Mouse (Mus musculus) hindbrain, embryonic 12.5 days (tissue): Measurements from ENCODE around the gene Tymp. TPM values are rescaled to one million over a fixed set of nuclear protein-coding genes. Genes with fewer than 3 reads are reported as not detected.

Experiments
- ATAC-seq: fragments of 200-750 bp; cut with Nextera tagmentation; 2 replicates; pipeline ENCODE4 v1.8.0; 2017; ENCODE audit warnings: moderate TSS enrichment; ENCODE audit not compliant: low FRiP score
- H3K27ac ChIP-seq: fragments of 300-500 bp; sonication (generic); 2 replicates; pipeline ENCODE4 v1.5.1; 2016; ENCODE audit warnings: mild to moderate bottlenecking
- H3K27me3 ChIP-seq: fragments of 300-500 bp; sonication (generic); 2 replicates; pipeline ENCODE4 v1.6.1; 2016; ENCODE audit warnings: mild to moderate bottlenecking
- H3K36me3 ChIP-seq: fragments of 300-500 bp; sonication (generic); 2 replicates; pipeline ENCODE4 v1.6.1; 2016; ENCODE audit warnings: mild to moderate bottlenecking
- H3K4me1 ChIP-seq: fragments of 300-500 bp; sonication (generic); 2 replicates; pipeline ENCODE4 v1.6.1; 2016
- H3K4me2 ChIP-seq: fragments of 300-500 bp; sonication (generic); replicated peaks from 2 replicates; pipeline ENCODE4 v1.6.1; 2016; ENCODE audit warnings: mild to moderate bottlenecking
- H3K4me3 ChIP-seq: fragments of 300-500 bp; sonication (generic); 2 replicates; pipeline ENCODE4 v1.5.1; 2016; ENCODE audit warnings: mild to moderate bottlenecking
- H3K9ac ChIP-seq: fragments of 300-500 bp; sonication (generic); 2 replicates; pipeline ENCODE4 v1.6.1; 2016; ENCODE audit warnings: mild to moderate bottlenecking, moderate library complexity
- H3K9me3 ChIP-seq: fragments of 300-500 bp; sonication (generic); replicated peaks from 2 replicates; pipeline ENCODE4 v1.6.1; 2016; ENCODE audit warnings: mild to moderate bottlenecking
- WGBS: fragments of 180-500 bp; shearing (Covaris S2); methylation state at CpG from one replicate; pipeline ENCODE4 v1.1.7; 2016; 5-methylcytosine and 5-hydroxymethylcytosine counted together
- polyA plus RNA-seq: library from polyadenylated mRNA; unstranded; fragments of >200 nt; fragmentation: Nextera tagmentation; extraction: Ambion mirVana; gene quantifications from 2 replicates; pipeline ENCODE4 v1.2.1, GENCODE M21; 2016

The Tymp gene
- 1.4 and 1.6 TPM in 2 replicates for polyA plus RNA-seq

DNA sequence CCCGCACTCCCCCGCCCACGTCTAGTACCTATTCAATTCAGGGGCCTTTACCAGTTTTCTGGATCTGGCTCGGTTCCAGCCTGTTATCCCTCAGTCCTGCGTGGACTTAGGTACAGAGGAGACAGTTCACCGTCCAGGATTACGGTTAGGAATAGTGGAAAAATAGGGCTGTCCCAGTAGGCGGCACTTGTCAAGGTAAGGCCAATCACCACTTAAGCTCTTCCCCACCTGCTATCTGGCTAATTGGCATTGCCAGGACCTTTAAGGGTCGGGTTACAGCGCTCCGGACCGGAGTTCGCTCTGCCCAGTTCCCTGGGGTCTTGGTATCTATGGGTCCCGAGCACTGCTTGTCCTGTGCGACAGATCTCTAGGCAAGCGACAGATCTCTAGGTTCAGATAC, at the start of gene Tymp:
Tymp (minus strand) TSS at position 83 of the 400 bp plus-strand sequence.
- no peak for ATAC-seq
- Histone ChIP-seq H3K9me3 (no peaks in the 10 kb centered on the region), H3K4me1 (peaks cover 31% of the 10 kb centered on the region), H3K27me3 (peaks cover 60% of the 10 kb centered on the region), H3K4me2 (no peak within 1 kb of the TSS), H3K4me3 (no peak within 1 kb of the TSS), H3K27ac (no peak within 1 kb of the TSS), H3K36me3 (peaks cover 10% of the 10 kb centered on the region), H3K9ac (no peak within 1 kb of the TSS)
- WGBS, result 20% methylated on average over 16 of the region's 16 CpGs

DNA sequence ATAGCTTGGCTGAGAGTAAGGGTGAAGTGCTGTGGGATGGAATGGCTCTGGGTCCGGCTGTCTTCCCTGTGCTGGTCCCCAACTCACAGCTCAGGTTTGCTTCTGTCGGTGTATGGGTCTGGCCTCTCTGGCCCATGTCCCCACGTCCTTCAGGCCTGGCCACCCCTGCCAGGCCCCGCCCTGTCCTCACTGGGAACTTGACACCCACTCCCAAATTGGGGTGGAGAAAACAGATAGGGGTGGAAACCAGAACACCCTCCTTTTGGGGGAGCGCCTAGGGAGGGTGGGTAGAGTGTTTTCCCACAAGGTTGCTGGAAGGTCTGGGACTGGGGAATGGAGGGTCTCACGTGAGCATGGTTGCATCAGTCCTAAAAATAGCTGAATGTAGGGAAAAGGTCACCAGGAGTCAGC, 48.9 kb upstream of the Tymp start, which contains the start of gene Cpt1b:
Cpt1b (minus strand) TSS at position 153 of the 411 bp plus-strand sequence.
- Histone ChIP-seq H3K36me3 (peaks cover 42% of the 10 kb centered on the region), H3K27ac (no peak within 1 kb of the TSS), H3K9me3 (no peaks in the 10 kb centered on the region), H3K4me1 (peaks cover 20% of the 10 kb centered on the region), H3K27me3 (no peaks in the 10 kb centered on the region), H3K4me3 (no peak within 1 kb of the TSS), H3K4me2 (0 out of 2 replicates have a peak within 1 kb of the TSS, but pooled peaks have one; percentile 6), H3K9ac (no peak within 1 kb of the TSS)
- ATAC-seq, result no peak
- 19% methylated on average over 6 of the region's 6 CpGs for WGBS

DNA sequence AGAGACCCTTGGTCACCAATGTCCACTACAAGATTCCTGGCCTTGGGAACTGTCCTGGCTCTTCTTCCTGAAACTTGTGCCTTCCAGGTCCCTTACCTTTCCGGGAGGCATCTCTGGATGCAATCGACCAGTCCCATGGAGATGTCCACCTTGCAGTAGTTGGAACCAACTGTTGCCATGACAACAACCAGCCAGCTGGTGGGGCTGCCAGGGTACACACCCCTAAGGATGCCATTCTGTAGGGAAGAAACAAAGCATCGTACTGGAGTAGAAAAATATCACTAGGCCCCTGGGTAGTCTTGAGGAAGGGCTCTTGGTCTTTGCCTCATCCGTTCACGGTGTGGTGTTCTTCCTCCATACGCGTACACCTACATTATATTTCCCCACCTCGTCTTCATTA, 47.8 kb upstream of the Tymp start:
- Histone ChIP-seq H3K4me1 (peaks cover 16% of the 10 kb centered on the region), H3K9ac (no peak overlapping the region), H3K9me3 (no peaks in the 10 kb centered on the region), H3K36me3 (peaks cover 52% of the 10 kb centered on the region), H3K27ac (no peak overlapping the region), H3K27me3 (no peaks in the 10 kb centered on the region), H3K4me2 (no peak overlapping the region), H3K4me3 (no peak overlapping the region)
- 84% methylated on average over 8 of the region's 8 CpGs for WGBS
- ATAC-seq, result no peak

GRCm38 (mm10) chr15:89421938-89422337, 45.1 kb upstream of the Tymp start:
- Histone ChIP-seq H3K9me3 (no peaks in the 10 kb centered on the region), H3K27ac (no peak overlapping the region), H3K4me3 (no peak overlapping the region), H3K4me2 (no peak overlapping the region), H3K27me3 (no peaks in the 10 kb centered on the region), H3K36me3 (peaks cover 68% of the 10 kb centered on the region), H3K4me1 (peaks cover 7% of the 10 kb centered on the region), H3K9ac (no peak overlapping the region)
- 94% methylated on average over 9 of the region's 9 CpGs for WGBS
- ATAC-seq, result no peak

GRCm38 (mm10) chr15:89415282-89415681, 38.4 kb upstream of the Tymp start:
- H3K4me1 ChIP-seq, result no peaks in the 10 kb centered on the region
- WGBS, result 88% methylated on average over 8 of the region's 8 CpGs
- no peaks in the 10 kb centered on the region for H3K9me3 ChIP-seq
- no peaks in the 10 kb centered on the region for H3K27me3 ChIP-seq
- no peak for ATAC-seq
- no peak overlapping the region for H3K4me3 ChIP-seq
- H3K4me2 ChIP-seq, result no peak overlapping the region
- H3K36me3 ChIP-seq, result peaks cover 35% of the 10 kb centered on the region
- H3K9ac ChIP-seq, result no peak overlapping the region
- no peak overlapping the region for H3K27ac ChIP-seq

- Histone ChIP-seq H3K4me1 (no peaks in the 10 kb centered on the region), H3K4me3 (no peak within 1 kb of the TSS), H3K9ac (no peak within 1 kb of the TSS), H3K27ac (no peak within 1 kb of the TSS), H3K9me3 (peaks cover 14% of the 10 kb centered on the region; the same call in 1 of the 2 replicates), H3K36me3 (no peaks in the 10 kb centered on the region), H3K4me2 (no peak within 1 kb of the TSS), H3K27me3 (no peaks in the 10 kb centered on the region)
- WGBS, result 85% methylated on average over 24 of the region's 24 CpGs
- ATAC-seq, result no peak
Measured at GRCm38 (mm10) chr15:89410118-89410517, 33.3 kb upstream of the Tymp start, which contains the start of gene Syce3. Syce3 (minus strand) TSS chr15:89410503.

DNA sequence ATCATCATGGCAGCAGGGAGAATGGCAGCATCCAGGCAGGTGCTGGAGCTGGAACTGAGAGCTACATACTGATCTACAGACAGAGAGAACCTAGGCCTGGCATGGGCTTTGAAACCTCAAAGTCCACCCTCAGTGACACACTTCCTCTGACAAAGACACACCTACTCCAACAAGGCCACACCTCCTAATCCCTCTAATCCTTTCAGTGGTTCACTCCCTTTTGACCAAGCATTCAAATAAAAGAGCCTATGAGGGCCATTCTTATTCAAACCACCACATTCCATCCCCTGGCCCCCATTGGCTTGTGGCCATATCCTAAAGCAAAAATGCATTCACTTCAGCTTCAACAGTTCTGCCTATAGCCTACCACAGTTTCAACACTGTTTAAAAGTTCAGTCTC, 29.9 kb upstream of the Tymp start:
- Histone ChIP-seq H3K27ac (no peak overlapping the region), H3K36me3 (no peaks in the 10 kb centered on the region), H3K27me3 (no peaks in the 10 kb centered on the region), H3K4me2 (no peak overlapping the region), H3K4me1 (no peaks in the 10 kb centered on the region), H3K9me3 (peaks cover 14% of the 10 kb centered on the region; the same call in 1 of the 2 replicates), H3K4me3 (no peak overlapping the region), H3K9ac (no peak overlapping the region)
- ATAC-seq, result no peak

DNA sequence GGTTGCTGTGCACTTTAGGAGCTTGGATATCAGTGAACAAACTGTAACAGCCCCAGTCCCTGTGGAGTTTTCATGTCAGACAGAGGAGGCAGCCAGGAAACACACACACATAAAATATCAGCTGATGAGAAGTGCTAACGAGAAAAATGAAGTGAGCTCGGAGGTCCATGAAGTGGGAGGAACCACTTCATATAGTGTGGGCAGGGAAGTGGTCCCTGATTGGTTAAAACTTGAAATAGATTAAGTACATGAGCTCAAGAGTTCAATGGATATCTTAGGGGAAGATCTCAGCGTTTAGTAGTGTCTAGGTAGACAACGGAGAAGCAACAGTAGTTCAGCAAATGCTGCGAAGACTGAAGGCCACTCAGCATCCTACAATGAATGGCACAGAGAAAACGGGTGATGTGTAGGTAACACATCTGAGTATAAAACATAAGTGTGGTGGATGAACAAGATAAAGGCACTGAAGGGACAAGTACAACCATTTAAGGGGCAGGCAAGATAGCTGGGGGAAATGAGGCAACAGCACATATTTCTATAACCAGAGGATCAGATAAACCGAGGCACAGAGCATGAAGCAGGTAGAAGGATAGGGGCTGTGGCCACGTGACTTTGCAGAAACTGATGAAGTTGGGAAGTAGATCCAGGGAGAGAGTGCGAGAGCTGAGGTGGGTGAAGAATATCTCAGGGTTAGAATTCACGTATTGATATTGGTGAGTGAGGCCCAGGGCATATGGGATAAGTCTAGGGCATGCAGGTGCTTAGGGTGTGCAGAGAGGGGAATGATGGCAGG, 28.2 kb upstream of the Tymp start:
- H3K4me2 ChIP-seq, result no peak overlapping the region
- no peak for ATAC-seq
- no peak overlapping the region for H3K4me3 ChIP-seq
- no peaks in the 10 kb centered on the region for H3K4me1 ChIP-seq
- no peak overlapping the region for H3K27ac ChIP-seq
- no peaks in the 10 kb centered on the region for H3K27me3 ChIP-seq
- no peaks in the 10 kb centered on the region for H3K36me3 ChIP-seq
- H3K9ac ChIP-seq, result no peak overlapping the region
- WGBS, result 84% methylated on average over 10 of the region's 10 CpGs
- H3K9me3 ChIP-seq, result peaks cover 14% of the 10 kb centered on the region; the same call in 1 of the 2 replicates

DNA sequence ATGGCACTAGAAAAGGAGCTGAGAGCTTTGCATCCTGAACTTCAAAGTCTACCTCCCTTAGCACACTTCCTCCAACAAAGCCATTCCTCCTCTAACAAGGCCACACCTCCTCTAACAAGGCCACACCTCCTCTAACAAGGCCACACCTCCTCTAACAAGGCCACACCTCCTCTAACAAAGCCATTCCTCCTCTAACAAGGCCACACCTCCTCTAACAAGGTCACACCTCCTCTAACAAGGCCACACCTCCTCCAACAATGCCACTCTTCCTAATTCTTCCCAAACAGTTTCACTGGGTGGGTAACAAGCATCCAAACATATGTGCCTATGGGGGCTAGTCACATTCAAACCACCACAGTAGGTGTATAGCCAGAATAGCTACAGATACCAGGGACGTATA, 25.6 kb upstream of the Tymp start:
- Histone ChIP-seq H3K4me3 (no peak overlapping the region), H3K36me3 (no peaks in the 10 kb centered on the region), H3K27me3 (no peaks in the 10 kb centered on the region), H3K4me1 (no peaks in the 10 kb centered on the region), H3K9me3 (no peaks in the 10 kb centered on the region), H3K4me2 (no peak overlapping the region), H3K9ac (no peak overlapping the region), H3K27ac (no peak overlapping the region)
- 79% methylated on average over 1 of the region's 1 CpGs for WGBS
- no peak for ATAC-seq

DNA sequence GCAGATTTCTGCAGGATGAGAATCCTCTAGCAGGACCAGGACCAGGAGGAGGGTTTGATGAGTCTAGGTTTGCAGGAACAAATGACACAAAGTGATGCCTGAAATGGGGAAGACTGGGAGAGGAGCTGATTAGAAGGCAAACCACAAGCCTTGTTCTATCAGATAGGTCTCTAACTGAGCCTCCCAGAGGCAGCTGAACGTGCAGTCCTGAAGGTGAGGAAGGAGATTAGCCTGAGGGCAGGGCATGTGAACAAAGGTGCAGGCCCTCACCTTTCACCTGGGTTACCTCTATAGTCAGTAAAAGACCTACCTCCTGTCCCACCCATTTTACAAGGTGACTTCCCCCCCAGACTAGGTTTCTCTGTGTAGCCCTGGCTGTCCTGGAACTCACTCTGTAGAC, 22.9 kb upstream of the Tymp start:
- no peak for ATAC-seq
- H3K27me3 ChIP-seq, result no peaks in the 10 kb centered on the region
- no peaks in the 10 kb centered on the region for H3K9me3 ChIP-seq
- WGBS, result 70% methylated on average over 1 of the region's 1 CpGs
- no peak overlapping the region for H3K4me2 ChIP-seq
- no peak overlapping the region for H3K9ac ChIP-seq
- no peak overlapping the region for H3K27ac ChIP-seq
- no peak overlapping the region for H3K4me3 ChIP-seq
- no peaks in the 10 kb centered on the region for H3K36me3 ChIP-seq
- H3K4me1 ChIP-seq, result no peaks in the 10 kb centered on the region

- Histone ChIP-seq H3K27ac (no peak overlapping the region), H3K27me3 (no peaks in the 10 kb centered on the region), H3K4me3 (no peak overlapping the region), H3K4me1 (no peaks in the 10 kb centered on the region), H3K4me2 (no peak overlapping the region), H3K9me3 (no peaks in the 10 kb centered on the region), H3K36me3 (no peaks in the 10 kb centered on the region), H3K9ac (no peak overlapping the region)
- WGBS, result 81% methylated on average over 2 of the region's 2 CpGs
- no peak for ATAC-seq
Measured at GRCm38 (mm10) chr15:89398146-89398545, 21.3 kb upstream of the Tymp start.

- H3K27me3 ChIP-seq, result no peaks in the 10 kb centered on the region
- 91% methylated on average over 4 of the region's 4 CpGs for WGBS
- ATAC-seq, result no peak
- H3K4me3 ChIP-seq, result no peak overlapping the region
- H3K4me2 ChIP-seq, result no peak overlapping the region
- no peak overlapping the region for H3K9ac ChIP-seq
- H3K4me1 ChIP-seq, result no peaks in the 10 kb centered on the region
- H3K27ac ChIP-seq, result no peak overlapping the region
- no peaks in the 10 kb centered on the region for H3K36me3 ChIP-seq
- H3K9me3 ChIP-seq, result no peaks in the 10 kb centered on the region
Measured at GRCm38 (mm10) chr15:89396883-89397282, 20.0 kb upstream of the Tymp start.

GRCm38 (mm10) chr15:89390081-89390480, 13.2 kb upstream of the Tymp start:
- no peak for ATAC-seq
- WGBS, result 92% methylated on average over 10 of the region's 10 CpGs
- Histone ChIP-seq H3K27me3 (no peaks in the 10 kb centered on the region), H3K4me1 (no peaks in the 10 kb centered on the region), H3K4me3 (no peak overlapping the region), H3K36me3 (no peaks in the 10 kb centered on the region), H3K9ac (no peak overlapping the region), H3K27ac (no peak overlapping the region), H3K4me2 (no peak overlapping the region), H3K9me3 (no peaks in the 10 kb centered on the region)
